Mouse (Mus musculus) layer of hippocampus, adult 6 months (tissue): ENCODE results near the gene Yipf6. TPM values are rescaled to one million over a fixed set of nuclear protein-coding genes. Genes with fewer than 3 reads are reported as not detected.

Experiments
- long read RNA-seq, 2 experiments: library from polyadenylated mRNA; unstranded; transcript quantifications; one replicate each; pipeline ENCODE4 v2.0.0; 2019 to 2020
- polyA plus RNA-seq: library from polyadenylated mRNA; unstranded; fragments of <200 nt; fragmentation: Nextera tagmentation; gene quantifications from 2 replicates; pipeline ENCODE4 v1.2.3, GENCODE M21; 2021

Yipf6 gene
- 15.5 TPM in 2 replicates for polyA plus RNA-seq
- long read RNA-seq, experiment 1, full-length matches to known transcripts, result 12 of 20 reads
- long read RNA-seq, experiment 1, partial matches to known transcripts, result 1 of 20 reads
- long read RNA-seq, experiment 1, other reads (novel, unspliced or antisense), result 7 of 20 reads
- long read RNA-seq, experiment 2, full-length matches to known transcripts, result 95 of 124 reads
- long read RNA-seq, experiment 2, partial matches to known transcripts, result 27 of 124 reads
- long read RNA-seq, experiment 2, other reads (novel, unspliced or antisense), result 2 of 124 reads

DNA sequence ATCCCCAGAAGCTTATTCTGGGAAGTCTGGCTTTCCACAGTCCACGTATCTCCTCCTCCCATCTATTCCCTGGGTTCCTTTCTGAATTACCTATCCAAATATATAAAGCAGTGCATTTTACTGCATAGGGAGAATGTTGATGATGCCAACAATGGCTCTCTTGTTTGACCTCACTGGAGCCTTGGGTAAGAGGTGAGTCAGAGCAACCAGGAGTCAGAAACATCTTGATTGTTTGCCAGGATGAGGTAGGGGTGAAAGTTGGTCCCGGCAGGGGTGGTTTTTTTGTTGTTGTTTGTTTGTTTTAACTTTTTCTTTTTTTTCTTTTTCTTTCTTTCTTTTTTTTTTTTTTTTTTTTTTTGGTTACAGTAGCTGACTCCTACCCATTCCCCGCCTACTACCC lies at the start of gene Yipf6:
Yipf6 (plus strand) TSS at position 216 of the 400 bp plus-strand sequence.

DNA sequence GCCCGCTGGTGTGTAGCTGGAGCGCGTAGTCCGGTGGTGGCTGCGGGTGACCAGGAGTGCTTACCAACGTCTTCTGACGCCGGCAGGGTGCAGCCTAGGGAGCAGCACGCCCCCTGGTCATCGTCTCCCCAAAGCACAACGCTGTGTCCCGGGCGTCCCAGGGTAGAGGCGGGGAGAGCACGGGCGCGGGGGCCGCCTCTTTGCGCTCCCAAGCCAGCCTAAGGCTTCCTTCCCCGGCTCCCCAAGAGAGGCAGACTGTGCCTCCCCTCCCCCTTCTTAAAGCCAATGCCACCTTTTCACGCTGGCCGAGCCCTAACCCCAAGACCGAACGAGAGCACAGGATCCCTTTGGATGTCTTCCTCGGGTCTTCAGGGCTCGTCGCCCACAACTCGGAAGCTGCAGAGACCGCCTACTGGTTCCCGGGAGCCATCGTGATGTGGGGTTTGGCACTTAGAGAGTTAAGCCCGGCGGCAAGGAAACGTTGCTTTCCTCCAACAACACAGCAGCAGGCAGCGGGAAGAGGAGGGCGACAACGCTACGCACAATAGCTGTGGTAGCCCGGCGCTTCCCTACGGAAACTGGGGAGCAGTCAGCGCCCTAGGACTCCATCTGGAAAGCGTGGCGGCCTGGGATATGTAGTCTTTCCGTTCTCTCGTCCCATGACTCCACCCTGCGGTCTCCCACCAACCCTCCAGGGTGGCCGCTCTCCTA lies 45.6 kb upstream of the Yipf6 start, which contains the start of gene Ophn1:
Ophn1 (minus strand) TSS at position 620 of the 711 bp plus-strand sequence.

Other genes starting within 250 kb of the Yipf6 start
- 9.4 and 9.5 TPM in 2 replicates for gene Ophn1, start 45.3 kb upstream of the Yipf6 start, polyA plus RNA-seq
- 2.2 and 3.4 TPM in 2 replicates for gene Stard8, start 66.9 kb downstream of the Yipf6 start, polyA plus RNA-seq
- 3.4 and 4.1 TPM in 2 replicates for gene Efnb1, start 199.8 kb downstream of the Yipf6 start, polyA plus RNA-seq